Mouse (Mus musculus): ENCODE results near the gene Serpinb7. TPM values are rescaled to one million over a fixed set of nuclear protein-coding genes. Genes with fewer than 3 reads are reported as not detected.

Serpinb7 gene
- not detected in 2 replicates for polyA plus RNA-seq (2014; fragmentation: Nextera tagmentation; extraction: Ambion mirVana)

DNA sequence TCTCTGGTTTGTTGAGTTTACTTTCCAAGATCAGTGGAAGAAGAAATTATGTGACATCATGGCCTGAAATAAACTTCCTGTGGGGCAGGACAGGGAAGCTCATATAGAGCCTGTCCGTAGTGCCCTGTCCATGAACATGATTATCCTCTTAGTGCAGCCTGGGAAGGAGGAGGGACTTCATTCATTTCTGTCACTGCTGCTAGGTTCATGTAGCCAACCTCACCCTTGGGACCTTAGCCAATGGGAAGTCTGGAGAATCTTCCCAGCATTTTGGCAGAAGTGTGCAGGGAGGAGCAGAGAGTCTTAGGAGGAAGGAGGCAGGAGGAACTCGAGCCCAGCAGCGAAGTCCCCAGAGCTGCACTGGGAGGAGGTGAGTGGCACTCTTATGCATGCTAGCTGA is at the start of gene Serpinb7:
Gene Serpinb7, plus strand, starts transcription at position 301 of the 400 bp plus-strand sequence.
- Histone ChIP-seq H3K9me3 (ENCODE audit: control insufficient read depth, low read length) (no peaks in the 10 kb centered on the region), H3K27ac (replicated peaks; ENCODE audit: low read depth, low read length) (no peak within 1 kb of the TSS), H3K36me3 (ENCODE audit: control insufficient read depth, insufficient read depth, low read length) (no peaks in the 10 kb centered on the region), H3K4me1 (ENCODE audit: control insufficient read depth, insufficient read depth, low read length) (no peaks in the 10 kb centered on the region), H3K27me3 (ENCODE audit: control insufficient read depth, insufficient read depth, low read length) (no peaks in the 10 kb centered on the region), H3K4me2 (ENCODE audit: low read depth, severe bottlenecking) (no peak within 1 kb of the TSS), H3K4me3 (ENCODE audit: low read depth, low read length) (no peak within 1 kb of the TSS), H3K9ac (ENCODE audit: low read length) (no peak within 1 kb of the TSS)
- WGBS, result 85% methylated on average over 3 of the region's 3 CpGs
- no peak for ATAC-seq (ENCODE audit: insufficient number of reproducible peaks, low FRiP score, low TSS enrichment, low read depth)
- no peak for DNase-seq (ENCODE audit: low spot score)

DNA sequence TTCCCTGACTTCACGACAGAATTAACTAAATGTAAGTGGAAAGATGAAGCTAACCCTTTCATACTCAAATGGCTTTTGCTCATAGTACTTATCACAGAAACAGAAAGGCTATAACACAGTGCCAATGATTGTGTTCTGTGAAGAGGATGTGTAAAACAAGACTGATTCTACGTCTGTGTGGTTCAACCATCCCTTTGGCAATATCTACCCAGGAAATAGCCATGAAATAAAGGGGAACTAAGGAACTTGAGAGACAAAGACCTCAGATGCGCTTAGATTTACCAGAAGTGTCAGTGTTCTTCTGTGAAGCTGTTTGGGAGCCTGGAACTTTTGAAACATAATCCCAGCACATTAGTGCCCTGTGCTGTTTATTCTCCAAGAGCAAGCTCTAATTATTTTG is 49.1 kb upstream of the Serpinb7 start:
- no peak overlapping the region for H3K9ac ChIP-seq (ENCODE audit: low read length)
- H3K27me3 ChIP-seq (ENCODE audit: control insufficient read depth, insufficient read depth, low read length), result no peaks in the 10 kb centered on the region
- no peak for DNase-seq (ENCODE audit: low spot score)
- ATAC-seq (ENCODE audit: insufficient number of reproducible peaks, low FRiP score, low TSS enrichment, low read depth), result no peak
- WGBS, result 47% methylated on average over 3 of the region's 3 CpGs
- no peak overlapping the region for H3K4me2 ChIP-seq (ENCODE audit: low read depth, severe bottlenecking)
- H3K9me3 ChIP-seq (ENCODE audit: control insufficient read depth, low read length), result no peaks in the 10 kb centered on the region
- no peaks in the 10 kb centered on the region for H3K4me1 ChIP-seq (ENCODE audit: control insufficient read depth, insufficient read depth, low read length)
- H3K27ac ChIP-seq (replicated peaks; ENCODE audit: low read depth, low read length), result no peak overlapping the region
- no peaks in the 10 kb centered on the region for H3K36me3 ChIP-seq (ENCODE audit: control insufficient read depth, insufficient read depth, low read length)
- no peak overlapping the region for H3K4me3 ChIP-seq (ENCODE audit: low read depth, low read length)

DNA sequence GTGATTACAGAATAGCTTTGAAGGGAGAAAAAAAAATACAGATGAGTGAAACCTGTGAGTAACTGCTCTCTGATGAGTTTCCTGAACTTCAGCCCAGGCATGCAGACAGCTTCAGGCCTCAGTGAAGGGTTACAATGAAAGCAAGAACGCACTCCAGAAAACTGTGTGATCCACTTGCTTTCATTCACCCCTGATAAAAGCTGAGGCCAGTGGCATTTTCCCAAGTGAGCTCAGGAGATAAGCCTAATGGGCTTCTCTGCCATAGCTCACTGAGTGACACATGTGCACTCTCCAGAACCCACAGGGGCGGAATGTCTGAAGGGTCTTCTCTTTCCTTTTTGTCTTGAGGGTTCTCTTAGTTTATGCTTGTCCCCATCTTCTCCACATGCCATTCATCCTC is 48.3 kb upstream of the Serpinb7 start:
- Histone ChIP-seq H3K27me3 (ENCODE audit: control insufficient read depth, insufficient read depth, low read length) (no peaks in the 10 kb centered on the region), H3K4me2 (ENCODE audit: low read depth, severe bottlenecking) (no peak overlapping the region), H3K9me3 (ENCODE audit: control insufficient read depth, low read length) (no peaks in the 10 kb centered on the region), H3K9ac (ENCODE audit: low read length) (no peak overlapping the region), H3K27ac (replicated peaks; ENCODE audit: low read depth, low read length) (no peak overlapping the region), H3K36me3 (ENCODE audit: control insufficient read depth, insufficient read depth, low read length) (no peaks in the 10 kb centered on the region), H3K4me1 (ENCODE audit: control insufficient read depth, insufficient read depth, low read length) (no peaks in the 10 kb centered on the region), H3K4me3 (ENCODE audit: low read depth, low read length) (no peak overlapping the region)
- ATAC-seq (ENCODE audit: insufficient number of reproducible peaks, low FRiP score, low TSS enrichment, low read depth) (no peak), DNase-seq (ENCODE audit: low spot score) (no peak)
- WGBS, result 75% methylated on average over 2 of the region's 2 CpGs

DNA sequence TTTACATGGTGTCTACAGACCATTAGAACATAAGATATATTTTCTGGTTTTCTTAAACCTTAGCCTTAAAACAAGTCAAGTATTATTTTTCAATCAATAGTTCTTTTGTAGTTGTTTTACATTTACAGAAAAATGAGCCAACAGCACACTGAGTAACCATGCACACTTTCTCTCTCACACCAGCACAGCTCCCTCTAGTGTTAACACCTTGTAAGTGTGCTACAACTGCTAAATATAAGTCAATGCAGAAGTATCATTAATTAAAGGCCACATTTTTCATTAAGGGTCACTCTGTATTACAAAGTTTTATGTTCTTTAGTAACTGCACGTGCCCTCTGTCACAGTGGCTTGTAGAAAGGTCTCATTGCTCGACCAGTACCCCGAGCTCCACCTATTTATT is 46.4 kb upstream of the Serpinb7 start:
- DNase-seq (ENCODE audit: low spot score), result no peak
- no peaks in the 10 kb centered on the region for H3K4me1 ChIP-seq (ENCODE audit: control insufficient read depth, insufficient read depth, low read length)
- no peak overlapping the region for H3K4me2 ChIP-seq (ENCODE audit: low read depth, severe bottlenecking)
- WGBS, result 36% methylated on average over 3 of the region's 3 CpGs
- no peak overlapping the region for H3K9ac ChIP-seq (ENCODE audit: low read length)
- no peak overlapping the region for H3K4me3 ChIP-seq (ENCODE audit: low read depth, low read length)
- H3K27ac ChIP-seq (replicated peaks; ENCODE audit: low read depth, low read length), result no peak overlapping the region
- no peaks in the 10 kb centered on the region for H3K36me3 ChIP-seq (ENCODE audit: control insufficient read depth, insufficient read depth, low read length)
- no peaks in the 10 kb centered on the region for H3K9me3 ChIP-seq (ENCODE audit: control insufficient read depth, low read length)
- ATAC-seq (ENCODE audit: insufficient number of reproducible peaks, low FRiP score, low TSS enrichment, low read depth), result no peak
- no peaks in the 10 kb centered on the region for H3K27me3 ChIP-seq (ENCODE audit: control insufficient read depth, insufficient read depth, low read length)

DNA sequence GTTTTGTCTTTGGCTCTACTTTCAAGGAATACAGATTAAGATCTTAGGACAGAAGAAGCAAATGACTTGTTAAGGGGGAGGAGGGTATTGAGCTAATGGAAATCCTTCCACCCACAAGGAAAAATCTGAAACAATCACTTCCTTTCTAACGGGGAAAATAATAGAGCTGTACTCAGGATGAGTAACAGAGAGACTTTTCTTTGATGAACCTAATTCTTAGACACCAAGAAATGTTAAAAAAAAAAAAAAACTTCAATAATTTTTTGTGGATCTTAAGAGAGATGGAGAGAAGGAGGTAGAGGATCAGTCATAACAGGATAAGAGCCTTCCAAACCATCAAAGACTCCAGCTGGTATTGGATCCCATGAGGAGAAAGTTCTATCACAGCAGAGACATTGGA is 38.6 kb upstream of the Serpinb7 start, which contains the start of gene Serpinb11:
Gene Serpinb11, plus strand, starts transcription at position 301 of the 400 bp plus-strand sequence.
- Histone ChIP-seq H3K4me2 (ENCODE audit: low read depth, severe bottlenecking) (no peak within 1 kb of the TSS), H3K36me3 (ENCODE audit: control insufficient read depth, insufficient read depth, low read length) (no peaks in the 10 kb centered on the region)
- 69% methylated on average over 1 of the region's 1 CpGs for WGBS

DNA sequence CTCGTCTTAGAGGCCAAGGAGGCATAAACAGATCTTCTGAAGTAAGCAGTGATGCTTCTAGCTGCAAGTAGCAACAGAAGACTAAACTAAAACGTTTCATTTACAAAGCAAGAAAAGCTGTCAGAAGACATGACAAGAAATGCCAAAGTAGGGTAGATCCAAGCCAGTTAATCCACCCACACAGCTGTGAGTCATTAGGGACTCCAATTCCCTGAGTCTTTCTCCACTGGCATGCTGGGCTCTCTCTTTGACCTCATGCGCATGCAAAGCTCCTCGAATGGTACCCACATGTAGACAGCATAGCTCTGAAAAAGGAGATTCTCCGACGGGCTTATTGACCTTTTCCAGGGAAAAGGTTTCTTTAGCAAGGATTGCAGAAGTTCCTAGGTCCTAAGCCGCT is 33.5 kb upstream of the Serpinb7 start:
- Histone ChIP-seq H3K9me3 (ENCODE audit: control insufficient read depth, low read length) (no peaks in the 10 kb centered on the region), H3K4me3 (ENCODE audit: low read depth, low read length) (no peak overlapping the region), H3K4me2 (ENCODE audit: low read depth, severe bottlenecking) (no peak overlapping the region), H3K36me3 (ENCODE audit: control insufficient read depth, insufficient read depth, low read length) (no peaks in the 10 kb centered on the region), H3K9ac (ENCODE audit: low read length) (no peak overlapping the region), H3K27ac (replicated peaks; ENCODE audit: low read depth, low read length) (no peak overlapping the region), H3K4me1 (ENCODE audit: control insufficient read depth, insufficient read depth, low read length) (no peaks in the 10 kb centered on the region), H3K27me3 (ENCODE audit: control insufficient read depth, insufficient read depth, low read length) (no peaks in the 10 kb centered on the region)
- ATAC-seq (ENCODE audit: insufficient number of reproducible peaks, low FRiP score, low TSS enrichment, low read depth), result no peak
- DNase-seq (ENCODE audit: low spot score), result no peak
- WGBS, result 50% methylated on average over 7 of the region's 7 CpGs

More for the DNA sequence above, 38.6 kb upstream of the Serpinb7 start, which contains the start of gene Serpinb11:
- Histone ChIP-seq H3K27ac (replicated peaks; ENCODE audit: low read depth, low read length) (no peak within 1 kb of the TSS), H3K9ac (ENCODE audit: low read length) (no peak within 1 kb of the TSS), H3K9me3 (ENCODE audit: control insufficient read depth, low read length) (no peaks in the 10 kb centered on the region), H3K27me3 (ENCODE audit: control insufficient read depth, insufficient read depth, low read length) (no peaks in the 10 kb centered on the region), H3K4me3 (ENCODE audit: low read depth, low read length) (no peak within 1 kb of the TSS), H3K4me1 (ENCODE audit: control insufficient read depth, insufficient read depth, low read length) (no peaks in the 10 kb centered on the region)
- DNase-seq (ENCODE audit: low spot score), result no peak
- no peak for ATAC-seq (ENCODE audit: insufficient number of reproducible peaks, low FRiP score, low TSS enrichment, low read depth)

DNA sequence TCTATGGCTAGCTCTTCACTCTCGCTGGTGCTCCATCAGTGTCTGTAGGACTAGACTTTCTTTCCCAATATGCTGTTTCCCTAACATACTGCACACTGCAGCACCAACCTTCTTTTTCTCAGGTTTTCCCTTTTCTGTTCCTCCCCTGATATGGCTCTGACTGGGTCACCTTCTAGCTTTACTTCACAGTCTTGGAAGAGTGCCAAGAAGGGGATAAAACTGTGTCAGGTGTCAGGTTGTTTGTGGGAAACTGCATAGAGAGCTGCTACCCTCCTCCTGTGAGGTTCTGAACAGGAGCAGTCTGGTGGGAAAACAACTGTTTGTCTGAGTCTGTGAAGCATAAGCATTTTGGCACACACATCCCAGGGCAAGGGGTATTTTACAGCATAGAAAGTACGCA is 30.5 kb upstream of the Serpinb7 start:
- Histone ChIP-seq H3K4me3 (ENCODE audit: low read depth, low read length) (no peak overlapping the region), H3K4me2 (ENCODE audit: low read depth, severe bottlenecking) (no peak overlapping the region), H3K27ac (replicated peaks; ENCODE audit: low read depth, low read length) (no peak overlapping the region), H3K4me1 (ENCODE audit: control insufficient read depth, insufficient read depth, low read length) (no peaks in the 10 kb centered on the region), H3K9me3 (ENCODE audit: control insufficient read depth, low read length) (no peaks in the 10 kb centered on the region), H3K36me3 (ENCODE audit: control insufficient read depth, insufficient read depth, low read length) (no peaks in the 10 kb centered on the region), H3K9ac (ENCODE audit: low read length) (no peak overlapping the region), H3K27me3 (ENCODE audit: control insufficient read depth, insufficient read depth, low read length) (no peaks in the 10 kb centered on the region)
- WGBS, result 81% methylated on average over 2 of the region's 2 CpGs
- DNase-seq (ENCODE audit: low spot score) (no peak), ATAC-seq (ENCODE audit: insufficient number of reproducible peaks, low FRiP score, low TSS enrichment, low read depth) (no peak)

DNA sequence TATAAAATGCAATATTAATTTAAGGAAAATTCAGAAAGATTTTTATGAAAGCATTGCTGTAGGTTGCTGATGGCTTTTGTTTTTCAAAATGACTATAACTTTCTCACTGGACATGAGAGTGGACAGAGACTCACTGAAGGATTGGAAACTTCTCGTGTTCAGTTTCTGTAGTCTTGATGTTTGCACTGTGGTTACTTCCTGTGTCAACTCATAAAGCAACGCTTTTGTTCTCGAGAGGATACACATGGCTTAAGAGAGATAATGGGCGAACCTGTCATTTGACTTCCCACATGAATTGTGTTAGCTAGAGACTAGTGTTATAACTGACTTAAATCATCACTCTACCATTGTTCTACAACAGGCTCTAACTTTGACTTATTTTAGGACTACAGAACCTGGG is 22.5 kb upstream of the Serpinb7 start:
- no peak for ATAC-seq (ENCODE audit: insufficient number of reproducible peaks, low FRiP score, low TSS enrichment, low read depth)

DNA sequence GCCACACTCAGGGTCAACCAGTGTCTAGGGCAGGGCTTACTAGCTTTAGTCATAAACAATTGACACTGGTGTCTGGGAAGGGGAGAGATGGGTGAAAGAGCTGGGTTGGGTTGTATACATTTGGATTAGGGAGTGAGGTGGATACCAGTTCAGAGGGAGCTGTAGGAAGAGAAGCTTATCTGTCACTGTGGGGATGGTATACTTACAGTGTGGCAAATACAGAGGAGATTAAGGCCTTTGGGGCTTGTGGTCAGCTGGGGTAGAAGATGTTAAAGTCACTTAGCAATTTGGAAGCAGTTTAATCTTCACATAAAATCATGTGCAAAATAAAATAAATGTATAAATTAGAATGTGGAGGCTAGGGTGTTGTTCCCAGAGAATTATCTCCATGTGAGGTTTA is 21.1 kb upstream of the Serpinb7 start:
- DNase-seq (ENCODE audit: low spot score) (no peak), ATAC-seq (ENCODE audit: insufficient number of reproducible peaks, low FRiP score, low TSS enrichment, low read depth) (no peak)
- Histone ChIP-seq H3K36me3 (ENCODE audit: control insufficient read depth, insufficient read depth, low read length) (no peaks in the 10 kb centered on the region), H3K4me3 (ENCODE audit: low read depth, low read length) (no peak overlapping the region), H3K9me3 (ENCODE audit: control insufficient read depth, low read length) (no peaks in the 10 kb centered on the region), H3K9ac (ENCODE audit: low read length) (no peak overlapping the region), H3K27ac (replicated peaks; ENCODE audit: low read depth, low read length) (no peak overlapping the region), H3K27me3 (ENCODE audit: control insufficient read depth, insufficient read depth, low read length) (no peaks in the 10 kb centered on the region), H3K4me1 (ENCODE audit: control insufficient read depth, insufficient read depth, low read length) (no peaks in the 10 kb centered on the region), H3K4me2 (ENCODE audit: low read depth, severe bottlenecking) (no peak overlapping the region)

More for the DNA sequence above, 22.5 kb upstream of the Serpinb7 start:
- Histone ChIP-seq H3K27me3 (ENCODE audit: control insufficient read depth, insufficient read depth, low read length) (no peaks in the 10 kb centered on the region), H3K4me2 (ENCODE audit: low read depth, severe bottlenecking) (no peak overlapping the region), H3K27ac (replicated peaks; ENCODE audit: low read depth, low read length) (no peak overlapping the region), H3K9ac (ENCODE audit: low read length) (no peak overlapping the region), H3K4me1 (ENCODE audit: control insufficient read depth, insufficient read depth, low read length) (no peaks in the 10 kb centered on the region), H3K4me3 (ENCODE audit: low read depth, low read length) (no peak overlapping the region), H3K36me3 (ENCODE audit: control insufficient read depth, insufficient read depth, low read length) (no peaks in the 10 kb centered on the region), H3K9me3 (ENCODE audit: control insufficient read depth, low read length) (no peaks in the 10 kb centered on the region)
- 80% methylated on average over 4 of the region's 4 CpGs for WGBS
- no peak for DNase-seq (ENCODE audit: low spot score)

Data from limb, embryonic 11.5 days (tissue).